Mouse (Mus musculus): ENCODE measurements around the gene Prr15l.

The Prr15l gene

DNA sequence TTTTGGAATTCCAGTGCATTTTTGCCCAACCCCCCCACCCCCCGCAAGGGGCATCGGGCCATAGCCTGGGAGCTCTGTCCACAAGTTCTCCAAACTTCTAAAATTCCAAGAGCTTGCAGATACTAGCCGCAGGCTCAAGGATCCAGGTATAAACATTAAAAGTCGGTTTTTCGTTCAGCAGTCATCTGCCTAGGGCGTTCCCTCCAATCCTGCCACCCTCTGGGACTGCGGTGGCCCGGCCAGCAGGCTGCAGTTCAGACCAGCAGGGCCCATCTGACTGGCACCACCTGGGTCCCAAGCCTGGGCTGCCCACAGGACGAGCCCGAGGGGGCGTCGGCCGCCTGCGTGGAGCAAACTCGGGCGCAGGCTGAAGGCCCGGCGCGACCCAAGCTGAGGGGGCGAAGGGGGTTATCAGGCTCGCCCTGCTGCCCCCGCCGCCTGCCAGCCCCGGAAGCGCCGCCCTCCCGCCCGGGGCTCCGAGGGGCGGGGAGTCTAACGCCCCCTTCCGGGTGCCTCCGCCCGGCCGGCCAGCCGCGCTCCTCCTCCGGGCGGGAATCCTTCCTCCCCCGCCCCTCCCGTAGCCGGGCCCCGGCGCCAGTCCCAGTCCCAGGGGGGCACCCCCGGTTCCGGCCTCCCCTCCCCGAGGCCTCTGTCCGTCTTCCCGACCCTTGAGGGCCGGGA, 49.1 kb downstream of the Prr15l start:
- in situ Hi-C loops (cut with MboI, MseI) = no loop called here

DNA sequence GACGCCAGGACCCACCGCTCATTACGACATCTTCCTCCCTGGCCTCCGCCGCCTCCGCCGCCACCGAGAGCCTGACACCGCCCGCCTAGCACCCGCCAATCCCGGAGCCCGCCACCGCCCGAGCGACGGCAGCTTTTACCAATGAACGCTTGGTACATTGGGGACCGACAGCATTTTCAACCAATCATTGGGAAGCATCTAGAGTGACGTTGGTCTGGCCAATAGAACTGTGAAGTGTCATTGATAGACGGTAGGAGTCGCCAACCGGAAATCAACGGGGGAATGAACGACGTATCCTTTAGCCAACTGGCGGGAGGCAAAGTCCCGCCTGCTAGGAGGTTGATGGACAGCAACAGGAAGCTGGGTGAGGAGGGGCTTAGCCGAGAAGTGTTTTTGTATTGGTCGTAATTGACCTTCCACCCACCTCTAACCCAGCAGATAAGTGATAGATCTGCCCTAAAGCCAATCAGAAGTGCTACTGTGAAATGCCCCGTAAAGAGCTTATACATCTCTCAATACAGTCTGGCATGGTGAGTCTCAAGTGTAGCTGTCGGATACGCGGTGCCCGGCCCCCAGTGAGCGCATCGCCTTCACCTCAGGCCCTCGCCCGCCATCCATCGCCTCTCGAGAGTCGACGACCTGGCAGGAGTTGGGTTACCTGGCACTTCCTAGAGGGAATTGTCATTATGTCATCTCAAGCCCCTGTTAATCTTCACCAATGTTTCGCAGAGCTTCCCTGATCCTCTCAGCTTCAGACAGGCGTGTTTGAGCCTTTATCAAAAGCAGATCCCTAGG, 49.9 kb downstream of the Prr15l start:
- in situ Hi-C loops (cut with MboI, MseI) = no loop called here

DNA sequence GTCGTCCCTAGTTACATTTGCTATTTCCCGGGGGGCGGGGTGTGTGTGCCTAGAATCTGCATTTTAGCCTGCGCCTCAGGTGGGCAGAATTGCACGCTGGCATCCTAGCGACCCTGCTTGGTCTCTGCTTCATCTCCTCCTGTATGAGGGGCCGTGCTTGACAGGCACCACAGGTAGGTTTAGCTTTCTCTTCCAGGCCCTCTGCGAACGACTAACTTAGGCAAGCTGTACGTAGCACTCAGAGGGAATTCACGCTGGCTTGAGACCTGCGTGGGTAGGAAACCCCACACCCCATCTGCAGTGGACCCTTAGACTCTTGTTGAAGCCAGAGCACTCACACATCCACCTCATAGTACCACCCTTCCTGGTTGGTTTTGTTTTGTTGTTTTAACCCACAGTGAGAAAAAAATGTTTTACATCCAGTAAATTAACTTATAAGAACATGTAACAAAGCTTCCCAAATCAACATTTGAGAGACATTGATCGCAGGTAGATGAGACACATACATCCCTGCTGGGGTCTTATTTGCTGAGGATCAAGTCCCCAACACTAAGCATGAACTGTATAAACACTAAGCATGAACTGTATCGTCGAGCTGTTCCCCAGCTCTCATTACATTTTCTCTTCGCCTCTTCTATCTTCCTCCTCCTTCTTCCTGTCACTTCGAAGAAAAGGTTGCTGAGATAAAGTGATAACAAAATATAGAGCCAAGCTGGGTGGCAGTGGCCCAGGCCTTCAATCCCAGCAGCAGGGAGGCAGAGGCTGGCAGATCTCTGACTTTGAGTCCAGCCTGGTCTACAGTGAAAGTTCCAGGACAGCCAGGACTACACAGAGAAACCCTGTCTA, 50.7 kb downstream of the Prr15l start:
- in situ Hi-C loops (cut with MboI, MseI) = no loop called here

GRCm38 (mm10) chr11:96979329-96979728, 51.4 kb downstream of the Prr15l start:
- in situ Hi-C loops (cut with MboI, MseI) = no loop called here

GRCm38 (mm10) chr11:96980021-96980420, 52.1 kb downstream of the Prr15l start:
- in situ Hi-C loops (cut with MboI, MseI) = no loop called here

DNA sequence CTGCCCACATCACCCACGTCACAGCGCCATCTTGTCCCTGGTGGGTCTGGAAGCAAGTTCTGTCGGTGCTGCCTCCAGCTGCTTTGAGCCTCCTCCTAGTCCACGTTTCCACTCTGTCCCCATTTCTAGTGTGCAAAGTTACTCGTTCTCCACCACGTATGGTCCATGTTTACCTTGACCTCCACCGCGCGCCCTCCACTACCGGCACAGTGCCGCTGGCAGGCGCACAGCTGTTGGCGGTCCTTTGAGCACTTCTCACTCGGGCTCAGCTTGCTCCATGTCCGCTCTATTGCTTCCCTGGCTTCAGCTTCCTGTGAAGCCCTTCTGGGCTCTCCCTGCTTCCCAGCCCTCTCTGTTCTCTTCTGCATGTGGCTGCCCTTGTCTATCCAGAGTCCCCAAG, 53.6 kb downstream of the Prr15l start:
- in situ Hi-C loops (cut with MboI, MseI) = no loop called here

GRCm38 (mm10) chr11:96982355-96982754, 54.5 kb downstream of the Prr15l start:
- in situ Hi-C loops (cut with MboI, MseI) = no loop called here

GRCm38 (mm10) chr11:96982859-96983258, 55.0 kb downstream of the Prr15l start, which contains the start of gene Sp2:
Gene Sp2 (minus strand): TSS chr11:96982959.
- in situ Hi-C loops (cut with MboI, MseI) = no loop called here

DNA sequence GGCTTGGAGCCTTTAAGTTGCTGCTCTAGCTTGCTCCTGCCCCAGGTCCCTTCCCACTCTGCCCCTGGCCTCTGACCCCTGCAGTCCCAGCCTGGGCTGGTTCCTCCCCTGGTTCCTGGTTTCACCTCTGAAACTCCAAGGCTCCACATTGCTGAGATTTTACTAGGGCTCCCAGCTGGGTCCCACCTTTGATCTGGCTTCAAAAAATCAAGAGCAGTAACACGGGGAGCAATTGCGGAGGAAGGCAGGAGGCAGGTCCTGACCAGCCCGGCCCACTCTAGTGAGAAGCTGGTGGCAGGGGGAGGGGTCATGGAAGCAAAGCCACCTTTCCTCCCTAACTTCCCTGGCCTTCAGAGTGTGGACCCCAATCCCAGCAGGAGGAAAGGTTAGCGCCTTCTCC, 57.0 kb downstream of the Prr15l start:
- in situ Hi-C loops (cut with MboI, MseI) = loop anchor here (5.0 kb wide), 1 partner anchor 37 kb away; no protein-coding TSS in a partner anchor

GRCm38 (mm10) chr11:96986463-96986862, 58.6 kb downstream of the Prr15l start:
- in situ Hi-C loops (cut with MboI, MseI) = loop anchor here (5.0 kb wide), 1 partner anchor 36 kb away; no protein-coding TSS in a partner anchor

Measured in regulatory T cell (primary cell).